Mouse (Mus musculus) thymus, adult 2 months (tissue): Measurements from ENCODE around the gene Vars.

Experiments
- CTCF ChIP-seq: fragments of 200-500 bp; IDR thresholded peaks from 2 replicates; pipeline ENCODE4 v1.5.1; 2012; ENCODE audit warnings: mild to moderate bottlenecking, control low read depth, low read length, moderate library complexity, borderline replicate concordance; ENCODE audit not compliant: control insufficient read depth, poor library complexity, insufficient read depth; ENCODE audit errors: extremely low read depth
- POLR2A ChIP-seq: fragments of 200-500 bp; IDR thresholded peaks from 2 replicates; pipeline ENCODE4 v1.6.1; 2012; ENCODE audit warnings: mild to moderate bottlenecking, low read length, control low read depth, moderate library complexity; ENCODE audit not compliant: control insufficient read depth, poor library complexity, insufficient read depth; ENCODE audit errors: extremely low read depth

DNA sequence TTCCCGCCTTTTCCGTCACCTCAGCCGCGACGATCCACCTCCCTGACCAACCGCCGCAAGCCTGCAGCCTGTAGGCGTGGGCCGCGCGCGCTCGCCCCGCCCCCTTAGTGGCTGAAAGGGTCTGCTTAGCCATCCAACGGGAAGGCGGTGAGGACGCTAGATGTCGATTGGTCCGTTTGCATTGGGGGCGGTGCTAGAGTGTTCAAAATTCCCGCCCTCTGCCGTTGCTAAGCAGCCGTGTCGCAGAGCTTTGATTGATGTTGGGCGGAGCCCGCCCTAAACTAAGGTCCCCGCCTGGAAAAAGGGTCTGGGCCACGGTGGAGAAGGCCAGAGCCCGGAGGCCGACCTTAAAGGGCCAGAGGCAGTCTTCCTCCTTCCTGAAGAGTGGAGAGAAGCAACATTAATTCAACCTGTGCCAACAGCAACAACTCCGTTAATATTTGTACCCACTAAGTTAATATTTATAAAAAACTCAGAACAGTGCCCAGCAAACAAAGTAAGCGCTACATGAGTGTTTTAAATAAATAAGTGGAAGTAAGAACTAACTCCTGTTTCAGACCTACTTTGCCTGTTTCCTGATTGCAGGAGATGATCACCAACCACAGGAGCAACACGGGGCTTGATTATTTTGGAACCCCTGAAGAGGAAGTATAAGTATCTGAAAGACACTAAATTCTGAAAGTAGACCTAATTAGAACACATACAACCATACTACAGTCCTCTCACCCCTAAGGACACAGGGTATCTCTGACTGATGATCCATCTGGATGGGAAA lies 46.1 kb downstream of the Vars start, which contains the start of gene Msh5:
- TF ChIP-seq CTCF (no peak), POLR2A (no peak; the same call in none of the 2 replicates)
